Mouse (Mus musculus) neural tube, embryonic 12.5 days (tissue): ENCODE measurements around the gene Cbln3. TPM values are rescaled to one million over a fixed set of nuclear protein-coding genes. Genes with fewer than 3 reads are reported as not detected.

Source experiments
- ATAC-seq: fragments of 200-750 bp; cut with Nextera tagmentation; 2 replicates; pipeline ENCODE4 v1.8.0; 2017; ENCODE audit warnings: low read depth, mild to moderate bottlenecking, moderate TSS enrichment, moderate library complexity; ENCODE audit not compliant: low FRiP score
- H3K27ac ChIP-seq: fragments of 300-500 bp; sonication (generic); 2 replicates; pipeline ENCODE4 v1.5.1; 2016
- H3K27me3 ChIP-seq: fragments of 300-500 bp; sonication (generic); replicated peaks from 2 replicates; pipeline ENCODE4 v1.6.1; 2016; ENCODE audit warnings: mild to moderate bottlenecking
- H3K36me3 ChIP-seq: fragments of 300-500 bp; sonication (generic); 2 replicates; pipeline ENCODE4 v1.6.1; 2016; ENCODE audit warnings: mild to moderate bottlenecking
- H3K4me1 ChIP-seq: fragments of 300-500 bp; sonication (generic); 2 replicates; pipeline ENCODE4 v1.6.1; 2016
- H3K4me2 ChIP-seq: fragments of 300-500 bp; sonication (generic); replicated peaks from 2 replicates; pipeline ENCODE4 v1.6.1; 2016; ENCODE audit warnings: mild to moderate bottlenecking
- H3K4me3 ChIP-seq: fragments of 300-500 bp; sonication (generic); 2 replicates; pipeline ENCODE4 v1.5.1; 2016
- H3K9ac ChIP-seq: fragments of 300-500 bp; sonication (generic); 2 replicates; pipeline ENCODE4 v1.6.1; 2016; ENCODE audit warnings: mild to moderate bottlenecking
- H3K9me3 ChIP-seq: fragments of 300-500 bp; sonication (generic); 2 replicates; pipeline ENCODE4 v1.6.1; 2016; ENCODE audit warnings: mild to moderate bottlenecking
- WGBS: fragments of 180-500 bp; shearing (Covaris S2); methylation state at CpG from one replicate; pipeline ENCODE4 v1.1.7; 2016; 5-methylcytosine and 5-hydroxymethylcytosine counted together
- polyA plus RNA-seq: library from polyadenylated mRNA; unstranded; fragments of >200 nt; fragmentation: Nextera tagmentation; extraction: Ambion mirVana; gene quantifications from 2 replicates; pipeline ENCODE4 v1.2.1, GENCODE M21; 2016

The Cbln3 gene
- polyA plus RNA-seq, 1 experiment from 2014 or later, result 0.25 TPM

GRCm38 (mm10) chr14:55877469-55878315, 6.5 kb downstream of the Cbln3 start:
- H3K9ac ChIP-seq, result no peak overlapping the region
- H3K4me1 ChIP-seq, result peaks cover 10% of the 10 kb centered on the region; the same call in 1 of the 2 replicates
- peaks cover 1% of the 10 kb centered on the region; the same call in 1 of the 2 replicates for H3K36me3 ChIP-seq
- no peak for ATAC-seq
- WGBS, result 29% methylated on average over 14 of the region's 14 CpGs
- no peak overlapping the region for H3K27ac ChIP-seq
- H3K9me3 ChIP-seq, result no peaks in the 10 kb centered on the region
- peak overlapping the region; percentile 22; the same call in 1 of the 2 replicates for H3K4me2 ChIP-seq
- H3K27me3 ChIP-seq, result no peaks in the 10 kb centered on the region
- no peak overlapping the region for H3K4me3 ChIP-seq

DNA sequence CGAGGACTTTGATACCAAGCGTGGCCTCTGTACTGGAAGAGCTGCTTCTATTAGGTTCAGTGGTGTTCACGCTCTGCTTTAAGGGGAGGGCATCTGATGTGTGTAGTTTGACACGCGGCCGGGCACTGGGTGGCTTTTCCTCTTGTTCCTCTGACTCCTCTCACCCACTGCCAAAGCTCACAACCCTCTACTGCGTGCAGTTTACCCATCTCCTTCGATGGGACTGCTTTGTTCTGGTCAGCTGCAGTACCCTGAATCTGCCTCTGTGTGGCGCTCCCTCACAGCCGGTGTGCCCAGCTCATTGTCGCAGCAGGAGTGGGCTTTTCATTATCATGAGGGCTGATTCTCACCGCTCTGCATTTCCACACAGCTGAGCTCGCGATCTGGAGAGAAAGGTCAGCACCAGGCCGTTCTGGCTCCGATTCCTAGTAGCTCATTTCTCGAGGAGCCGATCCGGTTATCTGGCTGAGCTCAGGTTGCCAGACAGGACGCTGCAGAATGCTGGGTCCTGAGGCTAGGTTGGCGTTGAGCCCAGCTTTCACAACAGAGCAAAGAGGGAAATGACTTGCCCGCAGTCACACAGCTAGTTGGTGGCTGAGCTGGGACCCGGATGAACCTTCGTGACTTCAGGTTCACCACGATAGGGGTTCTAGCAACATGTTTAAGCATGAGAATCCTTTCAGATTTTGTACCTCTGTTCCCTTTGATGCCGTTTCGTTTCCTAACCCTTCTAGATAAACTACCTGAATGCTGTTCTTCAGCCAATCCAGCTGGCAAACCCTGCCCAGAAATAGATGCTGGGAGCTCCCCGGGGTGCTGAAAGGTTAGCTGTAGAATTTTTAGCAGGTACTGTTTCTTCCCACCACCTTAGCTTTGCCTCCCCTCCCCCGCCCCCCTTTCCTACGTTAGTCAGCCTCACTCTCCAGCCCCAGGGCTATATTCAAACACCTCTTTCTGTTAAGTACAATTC, 10.2 kb downstream of the Cbln3 start:
- Histone ChIP-seq H3K9ac (no peak overlapping the region; the same call in 1 of the 2 replicates), H3K27ac (0 out of 2 replicates have a peak overlapping the region, but pooled peaks have one; percentile 20), H3K36me3 (peaks cover 37% of the 10 kb centered on the region), H3K4me3 (no peak overlapping the region), H3K9me3 (no peaks in the 10 kb centered on the region), H3K27me3 (no peaks in the 10 kb centered on the region), H3K4me2 (peak overlapping the region; percentile 44), H3K4me1 (peaks cover 10% of the 10 kb centered on the region; the same call in 1 of the 2 replicates)
- 15% methylated on average over 30 of the region's 30 CpGs for WGBS
- peak; percentile 65 for ATAC-seq

GRCm38 (mm10) chr14:55873242-55873713, 10.9 kb downstream of the Cbln3 start:
- Histone ChIP-seq H3K4me3 (no peak overlapping the region), H3K36me3 (peaks cover 44% of the 10 kb centered on the region), H3K27ac (no peak overlapping the region), H3K4me1 (peaks cover 10% of the 10 kb centered on the region; the same call in 1 of the 2 replicates), H3K4me2 (peak overlapping the region; percentile 44), H3K9me3 (no peaks in the 10 kb centered on the region), H3K27me3 (no peaks in the 10 kb centered on the region), H3K9ac (no peak overlapping the region)
- 88% methylated on average over 8 of the region's 8 CpGs for WGBS
- ATAC-seq, result peak; percentile 49

- no peaks in the 10 kb centered on the region for H3K27me3 ChIP-seq
- no peak for ATAC-seq
- 86% methylated on average over 17 of the region's 17 CpGs for WGBS
- H3K4me1 ChIP-seq, result peaks cover 10% of the 10 kb centered on the region; the same call in 1 of the 2 replicates
- H3K9me3 ChIP-seq, result no peaks in the 10 kb centered on the region
- no peak overlapping the region for H3K4me2 ChIP-seq
- H3K36me3 ChIP-seq, result peaks cover 51% of the 10 kb centered on the region
- H3K4me3 ChIP-seq, result no peak overlapping the region
- no peak overlapping the region for H3K27ac ChIP-seq
- H3K9ac ChIP-seq, result no peak overlapping the region
Measured at GRCm38 (mm10) chr14:55872551-55872950, 11.6 kb downstream of the Cbln3 start.

- 93% methylated on average over 12 of the region's 12 CpGs for WGBS
- ATAC-seq, result no peak
- H3K27me3 ChIP-seq, result no peaks in the 10 kb centered on the region
- no peak overlapping the region for H3K9ac ChIP-seq
- H3K4me2 ChIP-seq, result no peak overlapping the region
- H3K27ac ChIP-seq, result no peak overlapping the region
- peaks cover 51% of the 10 kb centered on the region for H3K36me3 ChIP-seq
- no peak overlapping the region for H3K4me3 ChIP-seq
- peaks cover 10% of the 10 kb centered on the region; the same call in 1 of the 2 replicates for H3K4me1 ChIP-seq
- H3K9me3 ChIP-seq, result no peaks in the 10 kb centered on the region
Measured at GRCm38 (mm10) chr14:55872039-55872438, 12.2 kb downstream of the Cbln3 start.

GRCm38 (mm10) chr14:55869538-55869937, 14.7 kb downstream of the Cbln3 start:
- Histone ChIP-seq H3K4me1 (peaks cover 10% of the 10 kb centered on the region; the same call in 1 of the 2 replicates), H3K27ac (no peak overlapping the region), H3K4me2 (no peak overlapping the region), H3K4me3 (no peak overlapping the region), H3K27me3 (no peaks in the 10 kb centered on the region), H3K9me3 (no peaks in the 10 kb centered on the region), H3K36me3 (peaks cover 72% of the 10 kb centered on the region), H3K9ac (no peak overlapping the region)
- ATAC-seq, result no peak
- WGBS, result 95% methylated on average over 6 of the region's 6 CpGs

- H3K36me3 ChIP-seq, result peaks cover 81% of the 10 kb centered on the region
- no peak for ATAC-seq
- 87% methylated on average over 14 of the region's 14 CpGs for WGBS
- H3K27me3 ChIP-seq, result no peaks in the 10 kb centered on the region
- H3K9ac ChIP-seq, result no peak overlapping the region
- no peak overlapping the region for H3K4me3 ChIP-seq
- no peak overlapping the region for H3K27ac ChIP-seq
- H3K4me2 ChIP-seq, result no peak overlapping the region
- peaks cover 8% of the 10 kb centered on the region; the same call in 1 of the 2 replicates for H3K4me1 ChIP-seq
- H3K9me3 ChIP-seq, result no peaks in the 10 kb centered on the region
Measured at GRCm38 (mm10) chr14:55868230-55869026, 15.8 kb downstream of the Cbln3 start.

DNA sequence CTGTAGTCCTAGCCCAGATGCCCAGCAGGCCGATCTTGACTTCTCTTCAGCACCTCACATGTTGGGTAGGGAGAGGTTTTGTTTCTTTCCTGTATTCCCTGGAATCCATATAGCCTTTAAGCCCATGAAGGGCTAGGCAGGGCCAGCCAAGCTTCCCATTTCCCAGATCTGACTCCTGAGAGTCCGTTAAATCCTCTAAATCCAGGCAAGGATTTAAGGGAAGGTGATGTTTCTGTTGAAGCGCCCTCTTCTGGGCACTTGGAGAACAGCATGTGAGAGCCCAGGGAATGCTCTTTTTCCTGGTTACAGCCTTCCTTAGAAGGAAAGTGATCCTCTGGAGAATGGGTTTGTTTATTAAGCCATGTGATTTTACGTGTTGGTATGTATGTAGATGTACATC, 17.2 kb downstream of the Cbln3 start:
- Histone ChIP-seq H3K27me3 (no peaks in the 10 kb centered on the region), H3K4me3 (no peak overlapping the region), H3K4me2 (no peak overlapping the region), H3K27ac (no peak overlapping the region), H3K36me3 (peaks cover 73% of the 10 kb centered on the region), H3K4me1 (no peaks in the 10 kb centered on the region), H3K9me3 (no peaks in the 10 kb centered on the region), H3K9ac (no peak overlapping the region)
- ATAC-seq, result no peak
- 41% methylated on average over 4 of the region's 4 CpGs for WGBS

- no peaks in the 10 kb centered on the region for H3K9me3 ChIP-seq
- H3K4me3 ChIP-seq, result no peak overlapping the region
- no peak overlapping the region for H3K4me2 ChIP-seq
- no peak overlapping the region for H3K9ac ChIP-seq
- H3K27ac ChIP-seq, result no peak overlapping the region
- peaks cover 44% of the 10 kb centered on the region for H3K36me3 ChIP-seq
- H3K27me3 ChIP-seq, result no peaks in the 10 kb centered on the region
- WGBS, result 33% methylated on average over 7 of the region's 7 CpGs
- 0 out of 2 replicates have a peak, but pooled peaks have one; percentile 64 for ATAC-seq
- peaks cover 7% of the 10 kb centered on the region; the same call in 1 of the 2 replicates for H3K4me1 ChIP-seq
Measured at GRCm38 (mm10) chr14:55863773-55864172, 20.4 kb downstream of the Cbln3 start.

DNA sequence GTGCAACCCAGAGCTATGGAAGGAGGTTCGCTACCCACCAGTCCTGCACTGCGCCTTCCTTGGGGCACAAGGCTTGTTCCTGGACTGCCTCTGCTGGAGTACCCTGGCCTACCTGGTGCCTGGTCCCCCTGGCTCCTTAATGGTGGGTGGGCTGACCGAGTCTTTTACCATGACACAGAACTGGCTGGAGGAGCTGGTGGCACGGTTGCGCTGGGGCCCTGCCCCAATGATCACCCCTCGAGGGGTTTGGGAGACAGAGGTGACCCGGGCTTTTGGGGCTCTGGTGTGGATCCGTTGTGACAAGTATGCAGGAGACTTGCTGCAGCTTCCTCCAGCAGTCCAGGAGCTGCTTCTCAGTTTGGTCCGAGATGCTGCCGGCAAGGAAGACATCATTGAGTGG, 21.2 kb downstream of the Cbln3 start:
- peaks cover 7% of the 10 kb centered on the region; the same call in 1 of the 2 replicates for H3K4me1 ChIP-seq
- peaks cover 36% of the 10 kb centered on the region for H3K36me3 ChIP-seq
- H3K9ac ChIP-seq, result no peak overlapping the region
- no peak overlapping the region for H3K4me2 ChIP-seq
- H3K9me3 ChIP-seq, result no peaks in the 10 kb centered on the region
- no peak for ATAC-seq
- H3K4me3 ChIP-seq, result no peak overlapping the region
- 95% methylated on average over 10 of the region's 10 CpGs for WGBS
- H3K27ac ChIP-seq, result no peak overlapping the region
- no peaks in the 10 kb centered on the region for H3K27me3 ChIP-seq

GRCm38 (mm10) chr14:55862186-55862585, 22.0 kb downstream of the Cbln3 start:
- Histone ChIP-seq H3K36me3 (peaks cover 36% of the 10 kb centered on the region), H3K4me2 (no peak overlapping the region), H3K9me3 (no peaks in the 10 kb centered on the region), H3K4me1 (peaks cover 7% of the 10 kb centered on the region; the same call in 1 of the 2 replicates), H3K9ac (no peak overlapping the region), H3K4me3 (no peak overlapping the region), H3K27ac (no peak overlapping the region), H3K27me3 (no peaks in the 10 kb centered on the region)
- 88% methylated on average over 6 of the region's 6 CpGs for WGBS
- ATAC-seq, result no peak
